Mouse (Mus musculus) midbrain, embryonic 14.5 days (tissue): ENCODE measurements at regions not wholly inside any gene's neighbourhood (a gene's known extent, or its start where the extent isn't known, plus 50 kb on each side); places are given as distances from the start of the nearest gene placed in this dataset.

Experiments
- ATAC-seq: fragments of 200-750 bp; cut with Nextera tagmentation; 2 replicates; pipeline ENCODE4 v1.8.0; 2017; ENCODE audit warnings: moderate number of reproducible peaks, moderate library complexity; ENCODE audit not compliant: low FRiP score, low TSS enrichment
- DNase-seq: peaks from one replicate; pipeline ENCODE4 v3.0.0-alpha.2; 2015
- H3K27ac ChIP-seq: fragments of 300-500 bp; sonication (generic); replicated peaks from 2 replicates; pipeline ENCODE4 v1.5.1; 2014; ENCODE audit warnings: mild to moderate bottlenecking, low read depth, low read length, moderate library complexity
- H3K27me3 ChIP-seq: fragments of 300-500 bp; sonication (generic); 2 replicates; pipeline ENCODE4 v1.6.1; 2014; ENCODE audit warnings: low read length, control low read depth, mixed read lengths; ENCODE audit not compliant: control insufficient read depth, insufficient read depth
- H3K36me3 ChIP-seq: fragments of 300-500 bp; sonication (generic); 2 replicates; pipeline ENCODE4 v1.6.1; 2014; ENCODE audit warnings: low read length, control low read depth; ENCODE audit not compliant: control insufficient read depth, insufficient read depth
- H3K4me1 ChIP-seq: fragments of 300-500 bp; sonication (generic); 2 replicates; pipeline ENCODE4 v1.6.1; 2014; ENCODE audit warnings: mild to moderate bottlenecking, antibody characterized with exemption, low read length, control low read depth; ENCODE audit not compliant: control insufficient read depth, insufficient read depth
- H3K4me2 ChIP-seq: fragments of 300-500 bp; sonication (generic); 2 replicates; pipeline ENCODE4 v1.6.1; 2014; ENCODE audit warnings: mild to moderate bottlenecking, low read length, moderate library complexity
- H3K4me3 ChIP-seq: fragments of 300-500 bp; sonication (generic); replicated peaks from 2 replicates; pipeline ENCODE4 v1.5.1; 2014; ENCODE audit warnings: low read depth, low read length
- H3K9ac ChIP-seq: fragments of 300-500 bp; sonication (generic); replicated peaks from 2 replicates; pipeline ENCODE4 v1.6.1; 2014; ENCODE audit warnings: mild to moderate bottlenecking, low read length, moderate library complexity
- H3K9me3 ChIP-seq: fragments of 300-500 bp; sonication (generic); 2 replicates; pipeline ENCODE4 v1.6.1; 2016; ENCODE audit warnings: low read length, control low read depth, mixed read lengths; ENCODE audit not compliant: control insufficient read depth
- WGBS: fragments of 180-500 bp; shearing (Covaris S2); extraction: QIAGEN DNeasy Blood & Tissue Kit; methylation state at CpG from one replicate; pipeline ENCODE4 v1.1.7; 2014; 5-methylcytosine and 5-hydroxymethylcytosine counted together

- no peaks in the 10 kb centered on the region for H3K36me3 ChIP-seq
- H3K4me2 ChIP-seq = no peak overlapping the region
- H3K4me1 ChIP-seq = 0 out of 2 replicates have a peak, but pooled peaks cover 9% of the 10 kb centered on the region
- H3K9me3 ChIP-seq = no peaks in the 10 kb centered on the region
- H3K9ac ChIP-seq = no peak overlapping the region
- 90% methylated on average over 3 of the region's 3 CpGs for WGBS
- DNase-seq = no peak
- ATAC-seq = no peak
- H3K27me3 ChIP-seq = no peaks in the 10 kb centered on the region
- H3K4me3 ChIP-seq = no peak overlapping the region
- no peak overlapping the region for H3K27ac ChIP-seq
These were observed 498.6 kb upstream of the Acvr2a start for GRCm38 (mm10) chr2:48315306-48315705.

DNA sequence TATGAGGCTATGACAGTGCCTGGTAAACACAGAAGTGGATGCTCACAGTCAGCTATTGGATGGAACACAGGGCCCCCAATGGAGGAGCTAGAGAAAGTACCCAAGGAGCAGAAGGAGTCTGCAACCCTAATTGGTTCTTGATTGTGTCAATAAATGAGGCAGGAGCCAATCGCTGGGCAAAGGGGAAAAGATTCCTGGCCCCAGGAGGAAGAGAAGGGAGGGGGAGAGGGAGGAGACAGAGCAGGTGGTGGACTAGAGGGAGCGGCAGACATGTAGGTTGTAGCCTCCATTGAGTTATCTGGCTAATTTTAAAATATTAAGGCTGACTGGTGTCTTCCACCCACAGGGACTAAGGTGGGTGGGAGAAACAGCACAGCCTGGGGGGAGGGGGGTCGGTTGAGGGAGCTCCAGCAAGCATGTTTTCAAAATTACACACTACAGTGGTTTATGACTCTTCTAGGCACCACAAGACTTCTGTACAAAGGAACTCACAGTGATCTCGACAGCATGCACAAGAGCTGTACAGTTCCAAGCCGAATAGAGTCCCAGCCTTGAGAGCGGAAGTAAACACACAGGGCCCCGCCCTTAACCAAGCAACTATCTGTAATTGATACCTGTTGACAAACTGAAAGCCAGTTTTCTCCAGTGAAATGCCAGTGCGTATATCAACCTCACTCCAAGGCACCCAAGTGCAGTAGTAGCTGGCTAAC, 497.6 kb upstream of the Acvr2a start:
- DNase-seq (no peak), ATAC-seq (no peak)
- Histone ChIP-seq H3K27me3 (no peaks in the 10 kb centered on the region), H3K27ac (no peak overlapping the region), H3K9ac (no peak overlapping the region), H3K9me3 (no peaks in the 10 kb centered on the region), H3K4me2 (no peak overlapping the region), H3K4me3 (no peak overlapping the region), H3K36me3 (no peaks in the 10 kb centered on the region), H3K4me1 (0 out of 2 replicates have a peak, but pooled peaks cover 9% of the 10 kb centered on the region)
- 91% methylated on average over 8 of the region's 8 CpGs for WGBS

DNA sequence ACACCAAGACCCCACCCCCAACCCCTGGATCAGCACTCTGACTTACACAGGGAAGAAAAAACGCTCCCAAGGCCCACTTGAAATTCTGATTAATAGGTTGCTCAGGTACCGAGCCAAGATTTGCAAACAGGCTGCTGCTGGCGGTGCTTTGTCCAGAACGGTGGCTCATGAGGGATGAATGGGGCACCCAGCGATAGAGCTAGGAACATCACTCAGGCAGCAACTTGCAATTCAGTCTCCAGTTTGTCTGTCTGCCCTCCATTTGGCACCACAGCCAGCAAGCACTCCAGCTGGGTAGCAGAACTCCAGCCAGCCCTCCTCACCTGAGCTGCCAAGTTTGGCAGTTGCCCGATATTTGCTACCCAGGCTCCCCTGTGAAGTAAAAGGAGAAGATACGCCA, 496.1 kb upstream of the Acvr2a start:
- no peak overlapping the region for H3K9ac ChIP-seq
- H3K9me3 ChIP-seq = no peaks in the 10 kb centered on the region
- no peak overlapping the region for H3K4me3 ChIP-seq
- ATAC-seq = no peak
- H3K4me2 ChIP-seq = no peak overlapping the region
- H3K36me3 ChIP-seq = no peaks in the 10 kb centered on the region
- WGBS = 44% methylated on average over 7 of the region's 7 CpGs
- DNase-seq = peak; percentile 16
- H3K27me3 ChIP-seq = no peaks in the 10 kb centered on the region
- 0 out of 2 replicates have a peak, but pooled peaks cover 9% of the 10 kb centered on the region for H3K4me1 ChIP-seq
- H3K27ac ChIP-seq = no peak overlapping the region

GRCm38 (mm10) chr2:48318384-48319030, 495.4 kb upstream of the Acvr2a start:
- no peaks in the 10 kb centered on the region for H3K36me3 ChIP-seq
- ATAC-seq (no peak), DNase-seq (peak; percentile 26)
- H3K4me1 ChIP-seq = 0 out of 2 replicates have a peak, but pooled peaks cover 9% of the 10 kb centered on the region
- no peak overlapping the region for H3K4me3 ChIP-seq
- H3K27ac ChIP-seq = no peak overlapping the region
- no peaks in the 10 kb centered on the region for H3K27me3 ChIP-seq
- no peaks in the 10 kb centered on the region for H3K9me3 ChIP-seq
- 46% methylated on average over 8 of the region's 8 CpGs for whole genome bisulfite sequencing
- no peak overlapping the region for H3K4me2 ChIP-seq
- H3K9ac ChIP-seq = no peak overlapping the region

GRCm38 (mm10) chr2:48321471-48321870, 492.4 kb upstream of the Acvr2a start:
- WGBS = 92% methylated on average over 4 of the region's 4 CpGs
- H3K36me3 ChIP-seq = no peaks in the 10 kb centered on the region
- H3K9ac ChIP-seq = no peak overlapping the region
- DNase-seq (no peak), ATAC-seq (no peak)
- H3K27ac ChIP-seq = no peak overlapping the region
- no peaks in the 10 kb centered on the region for H3K27me3 ChIP-seq
- no peak overlapping the region for H3K4me3 ChIP-seq
- H3K4me1 ChIP-seq = 0 out of 2 replicates have a peak, but pooled peaks cover 9% of the 10 kb centered on the region
- no peak overlapping the region for H3K4me2 ChIP-seq
- no peaks in the 10 kb centered on the region for H3K9me3 ChIP-seq

GRCm38 (mm10) chr2:48322278-48322677, 491.6 kb upstream of the Acvr2a start:
- H3K4me3 ChIP-seq = no peak overlapping the region
- no peak overlapping the region for H3K4me2 ChIP-seq
- no peaks in the 10 kb centered on the region for H3K36me3 ChIP-seq
- whole genome bisulfite sequencing = 69% methylated on average over 5 of the region's 5 CpGs
- H3K27ac ChIP-seq = no peak overlapping the region
- H3K27me3 ChIP-seq = no peaks in the 10 kb centered on the region
- no peaks in the 10 kb centered on the region for H3K9me3 ChIP-seq
- DNase-seq (no peak), ATAC-seq (no peak)
- H3K4me1 ChIP-seq = 0 out of 2 replicates have a peak, but pooled peaks cover 9% of the 10 kb centered on the region
- H3K9ac ChIP-seq = no peak overlapping the region

- Histone ChIP-seq H3K27me3 (no peaks in the 10 kb centered on the region), H3K4me3 (no peak overlapping the region), H3K4me2 (no peak overlapping the region), H3K36me3 (no peaks in the 10 kb centered on the region), H3K9ac (no peak overlapping the region), H3K9me3 (no peaks in the 10 kb centered on the region), H3K4me1 (no peaks in the 10 kb centered on the region), H3K27ac (no peak overlapping the region)
- DNase-seq = no peak
- ATAC-seq = no peak
These were observed 485.7 kb upstream of the Acvr2a start for GRCm38 (mm10) chr2:48328204-48328603.

- Histone ChIP-seq H3K27ac (no peak overlapping the region), H3K9me3 (no peaks in the 10 kb centered on the region), H3K4me3 (no peak overlapping the region), H3K4me2 (no peak overlapping the region), H3K9ac (no peak overlapping the region), H3K36me3 (no peaks in the 10 kb centered on the region), H3K4me1 (no peaks in the 10 kb centered on the region), H3K27me3 (no peaks in the 10 kb centered on the region)
- ATAC-seq (no peak), DNase-seq (peak; percentile 36)
- 48% methylated on average over 10 of the region's 10 CpGs for WGBS
These were observed 481.1 kb upstream of the Acvr2a start for GRCm38 (mm10) chr2:48332783-48333182.

GRCm38 (mm10) chr2:48348021-48348420, 465.9 kb upstream of the Acvr2a start:
- 92% methylated on average over 4 of the region's 4 CpGs for WGBS
- H3K4me2 ChIP-seq = no peak overlapping the region
- H3K9me3 ChIP-seq = no peaks in the 10 kb centered on the region
- H3K4me3 ChIP-seq = no peak overlapping the region
- no peaks in the 10 kb centered on the region for H3K27me3 ChIP-seq
- ATAC-seq (no peak), DNase-seq (no peak)
- no peak overlapping the region for H3K9ac ChIP-seq
- H3K27ac ChIP-seq = no peak overlapping the region
- no peaks in the 10 kb centered on the region for H3K36me3 ChIP-seq
- H3K4me1 ChIP-seq = no peaks in the 10 kb centered on the region
